Mouse (Mus musculus): ENCODE results near the gene Nt5c. TPM values are rescaled to one million over a fixed set of nuclear protein-coding genes. Genes with fewer than 3 reads are reported as not detected.
"Not testable (repeated sequence)": the region's sequence is repeated elsewhere in the genome, so short reads cannot be mapped to it uniquely, and the experiment has no call there.

Nt5c gene
- polyA plus RNA-seq, 2 experiments from 2014 or later = 287 to 293 TPM

- no peak for ATAC-seq
These were observed 18.3 kb upstream of the Nt5c start for GRCm38 (mm10) chr11:115509773-115510506.

- peak; percentile 65 for ATAC-seq
These were observed 16.4 kb upstream of the Nt5c start for GRCm38 (mm10) chr11:115508061-115508460.

GRCm38 (mm10) chr11:115506586-115506985 is 14.9 kb upstream of the Nt5c start:
- no peak for ATAC-seq

GRCm38 (mm10) chr11:115502636-115503035 is 11.0 kb upstream of the Nt5c start:
- ATAC-seq = no peak

- ATAC-seq = not testable (repeated sequence)
These were observed 4.9 kb upstream of the Nt5c start for GRCm38 (mm10) chr11:115496559-115496958.

- ATAC-seq = no peak
These were observed 725 bp upstream of the Nt5c start for GRCm38 (mm10) chr11:115492387-115492786.

- no peak for ATAC-seq
These were observed 964 bp downstream of the Nt5c start for GRCm38 (mm10) chr11:115490441-115491355.

- ATAC-seq = no peak
These were observed 3.0 kb downstream of the Nt5c start for GRCm38 (mm10) chr11:115488551-115489104.

- no peak for ATAC-seq
These were observed 6.5 kb downstream of the Nt5c start for GRCm38 (mm10) chr11:115485155-115485554.

GRCm38 (mm10) chr11:115483726-115484125 is 7.9 kb downstream of the Nt5c start:
- ATAC-seq = peak; percentile 16

GRCm38 (mm10) chr11:115483278-115483677 is 8.4 kb downstream of the Nt5c start:
- ATAC-seq = no peak

GRCm38 (mm10) chr11:115481553-115482259 is 10.0 kb downstream of the Nt5c start:
- peak; percentile 85 for ATAC-seq

GRCm38 (mm10) chr11:115478296-115478938 is 13.2 kb downstream of the Nt5c start:
- ATAC-seq = no peak

GRCm38 (mm10) chr11:115477388-115477787 is 14.3 kb downstream of the Nt5c start:
- ATAC-seq = peak; percentile 20

GRCm38 (mm10) chr11:115476630-115477029 is 15.0 kb downstream of the Nt5c start:
- ATAC-seq = not testable (repeated sequence)

GRCm38 (mm10) chr11:115475758-115476237 is 15.9 kb downstream of the Nt5c start:
- ATAC-seq = no peak

GRCm38 (mm10) chr11:115475025-115475757 is 16.5 kb downstream of the Nt5c start, which contains the start of gene Armc7:
Gene Armc7 (plus strand): TSS chr11:115475667.
- peak; percentile 90 for ATAC-seq

- ATAC-seq = no peak
These were observed 17.9 kb downstream of the Nt5c start for GRCm38 (mm10) chr11:115473626-115474275.

GRCm38 (mm10) chr11:115472183-115472582 is 19.5 kb downstream of the Nt5c start:
- ATAC-seq = no peak

GRCm38 (mm10) chr11:115467217-115467618 is 24.4 kb downstream of the Nt5c start:
- ATAC-seq = no peak

GRCm38 (mm10) chr11:115464851-115465250 is 26.8 kb downstream of the Nt5c start:
- ATAC-seq = no peak
